Mouse (Mus musculus): ENCODE results near the gene Zdhhc22. TPM values are rescaled to one million over a fixed set of nuclear protein-coding genes. Genes with fewer than 3 reads are reported as not detected.

The Zdhhc22 gene
- total and polyA plus RNA-seq, 3 experiments: not detected

DNA sequence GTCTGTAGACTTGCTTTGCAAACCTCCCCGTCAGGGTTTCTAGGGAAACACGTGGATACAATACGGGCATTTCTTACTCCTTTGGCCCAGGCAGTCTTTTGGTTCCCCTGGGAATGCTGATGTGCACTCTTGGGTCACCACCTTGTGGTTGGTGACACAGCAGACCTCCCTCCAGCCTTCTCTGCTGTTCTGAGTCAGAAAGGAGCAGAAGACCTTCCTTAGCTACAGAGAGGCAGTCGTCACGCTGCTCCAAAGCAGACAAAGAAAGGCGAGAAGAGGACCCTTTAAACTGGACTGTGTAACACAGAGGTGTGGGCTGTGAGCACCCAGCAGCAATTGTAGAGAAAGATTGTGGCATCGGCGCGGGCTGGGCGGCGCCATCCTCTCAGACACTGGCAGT, 49.1 kb downstream of the Zdhhc22 start (continued):
- TF ChIP-seq JUND (conservative IDR thresholded peaks at IDR 0.05; ENCODE audit: low read depth, low read length): peak; percentile 43
- TF ChIP-seq USF1 (IDR thresholded peaks at IDR 0.05; ENCODE audit: low read depth, low read length): no peak
- peak; percentile 53; the same call in 1 of the 2 replicates for TF ChIP-seq SIN3A (IDR thresholded peaks at IDR 0.05; ENCODE audit: low read length)
- TF ChIP-seq PAX5 (IDR thresholded peaks at IDR 0.05; ENCODE audit: low read length): no peak

- dilution Hi-C loops (cut with MboI; ENCODE audit: extremely low pct_ligation_motif_present, extremely low pct_unique_long_range_greater_than_20kb, low sequenced_read_pairs): no loop called here
- DNase-seq (ENCODE audit: extremely low read depth): no peak
- TF ChIP-seq MAFK (IDR thresholded peaks at IDR 0.05; ENCODE audit: insufficient replicate concordance, low read length): no peak
- TF ChIP-seq IRF4 (IDR thresholded peaks at IDR 0.05; ENCODE audit: low read depth, low read length): no peak
- TF ChIP-seq MAZ (IDR thresholded peaks at IDR 0.05; ENCODE audit: low read depth, low read length): no peak
- no peak for TF ChIP-seq MAX (IDR thresholded peaks at IDR 0.05; ENCODE audit: low read length)
- no peak for TF ChIP-seq POLR2AphosphoS2 (IDR thresholded peaks at IDR 0.05; ENCODE audit: low read depth, low read length)
- no peak for TF ChIP-seq ZC3H11A (IDR thresholded peaks at IDR 0.05; ENCODE audit: low read depth, low read length)
- TF ChIP-seq GABPA (IDR thresholded peaks at IDR 0.05; ENCODE audit: insufficient replicate concordance, low read depth, low read length): no peak
- TF ChIP-seq NRF1 (IDR thresholded peaks at IDR 0.05; ENCODE audit: low read depth, low read length): no peak
- no peak for TF ChIP-seq MYC (IDR thresholded peaks at IDR 0.05; ENCODE audit: low read depth, low read length)
- TF ChIP-seq ZNF384 (IDR thresholded peaks at IDR 0.05; ENCODE audit: low read depth, low read length): no peak
- TF ChIP-seq CTCF (conservative IDR thresholded peaks at IDR 0.05 in 1 of 2, IDR thresholded peaks at IDR 0.05 in 1 of 2; ENCODE audit: low read depth in 2 of 2, low read length in 2 of 2): no peak
- no peak for TF ChIP-seq USF1 (IDR thresholded peaks at IDR 0.05; ENCODE audit: low read depth, low read length)
- in situ Hi-C loops (cut with MboI; ENCODE audit: low pct_ligation_motif_present, low pct_unique_long_range_greater_than_20kb, low sequenced_read_pairs): loop anchor here (10.0 kb wide), 1 partner anchor 164 kb away; no protein-coding TSS in a partner anchor
- Histone ChIP-seq H3K27me3 (replicated peaks) (no peaks in the 10 kb centered on the region), H3K27ac (ENCODE audit: insufficient read depth, low read depth) (no peak overlapping the region), H3K79me2 (replicated peaks; ENCODE audit: control insufficient read depth, extremely low read depth, insufficient read depth, poor library complexity, severe bottlenecking) (no peaks in the 10 kb centered on the region), H3K36me3 (replicated peaks in 1 of 2; ENCODE audit: control insufficient read depth in 1 of 2, insufficient read depth in 1 of 2, low read length in 1 of 2) (no peaks in the 10 kb centered on the region), H3K4me1 (ENCODE audit: control insufficient read depth in 1 of 2, insufficient read depth in 2 of 2) (peaks cover 4 to 39% of the 10 kb centered on the region in 2 experiments), H3K4me3 (replicated peaks in 1 of 3; ENCODE audit: low read depth in 2 of 3, low read length in 2 of 3, poor library complexity in 1 of 3) (no peak overlapping the region), H3K9me3 (replicated peaks; ENCODE audit: low read length) (no peaks in the 10 kb centered on the region), H3K4me2 (ENCODE audit: insufficient read depth, low read depth, poor library complexity, severe bottlenecking) (no peak overlapping the region), H3K9ac (ENCODE audit: insufficient read depth, low read depth) (no peak overlapping the region)
Observed at GRCm38 (mm10) chr12:86938571-86938970, 51.7 kb downstream of the Zdhhc22 start.

DNA sequence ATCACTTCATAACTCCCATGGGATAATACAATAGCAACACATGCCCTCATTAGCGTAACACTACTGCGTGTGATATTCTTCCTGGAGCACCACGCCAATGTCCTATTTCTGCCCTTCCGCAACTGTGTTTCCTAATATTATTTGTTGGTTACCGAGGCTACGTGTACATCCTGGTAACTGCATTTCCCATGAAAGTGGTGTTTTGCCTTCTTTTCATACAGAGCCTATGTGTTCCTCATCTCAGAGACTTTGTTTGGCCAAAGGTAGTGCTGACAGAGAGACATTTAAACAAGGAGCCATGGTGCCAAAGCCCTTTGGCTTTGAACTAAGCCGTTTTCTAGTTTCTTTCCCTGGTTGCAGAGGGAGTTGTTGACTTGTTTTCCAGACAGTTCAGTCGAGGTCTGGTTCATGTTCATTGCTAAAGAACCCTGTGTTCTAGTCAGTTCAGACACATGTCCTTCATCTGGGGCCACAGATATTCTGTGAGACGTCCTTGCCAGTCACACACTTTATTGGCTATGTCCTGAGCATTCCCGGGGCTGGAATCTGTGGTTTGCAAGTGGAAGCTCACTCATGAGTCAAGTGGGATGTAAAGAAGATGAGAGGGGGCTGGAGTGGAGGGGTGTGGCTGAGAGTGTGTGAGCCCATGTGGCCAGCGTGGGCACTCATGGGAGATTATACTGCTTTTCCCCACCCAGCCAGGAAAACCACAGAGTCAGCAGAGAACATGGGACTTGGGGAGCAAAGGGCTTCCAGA, 53.5 kb downstream of the Zdhhc22 start:
- H3K4me1 ChIP-seq (ENCODE audit: control insufficient read depth in 1 of 2, insufficient read depth in 2 of 2): peaks cover 0 to 25% of the 10 kb centered on the region in 2 experiments; a peak in 3 of 4 replicates
- DNase-seq (ENCODE audit: extremely low read depth): no peak
- no peaks in the 10 kb centered on the region for H3K9me3 ChIP-seq (replicated peaks; ENCODE audit: low read length)
- H3K79me2 ChIP-seq (replicated peaks; ENCODE audit: control insufficient read depth, extremely low read depth, insufficient read depth, poor library complexity, severe bottlenecking): no peaks in the 10 kb centered on the region
- in situ Hi-C loops (cut with MboI; ENCODE audit: low pct_ligation_motif_present, low pct_unique_long_range_greater_than_20kb, low sequenced_read_pairs): loop anchor here (10.0 kb wide), 1 partner anchor 162 kb away; no protein-coding TSS in a partner anchor
- H3K4me2 ChIP-seq (ENCODE audit: insufficient read depth, low read depth, poor library complexity, severe bottlenecking): no peak overlapping the region
- no peaks in the 10 kb centered on the region for H3K27me3 ChIP-seq (replicated peaks)
- no peaks in the 10 kb centered on the region for H3K36me3 ChIP-seq (replicated peaks in 1 of 2; ENCODE audit: control insufficient read depth in 1 of 2, insufficient read depth in 1 of 2, low read length in 1 of 2)
- H3K27ac ChIP-seq (ENCODE audit: insufficient read depth, low read depth): no peak overlapping the region
- no peak overlapping the region for H3K9ac ChIP-seq (ENCODE audit: insufficient read depth, low read depth)
- dilution Hi-C loops (cut with MboI; ENCODE audit: extremely low pct_ligation_motif_present, extremely low pct_unique_long_range_greater_than_20kb, low sequenced_read_pairs): no loop called here
- TF ChIP-seq NRF1 (IDR thresholded peaks at IDR 0.05; ENCODE audit: low read depth, low read length) (no peak), ZKSCAN1 (IDR thresholded peaks at IDR 0.05; ENCODE audit: borderline replicate concordance, low read depth, low read length) (no peak)
- no peak overlapping the region for H3K4me3 ChIP-seq (replicated peaks in 1 of 3; ENCODE audit: low read depth in 2 of 3, low read length in 2 of 3, poor library complexity in 1 of 3)
